Mouse (Mus musculus): ENCODE results near the gene Trabd2b.

Trabd2b gene

GRCm38 (mm10) chr4:114584686-114585085, 178.2 kb downstream of the Trabd2b start:
- DNase-seq (ENCODE audit: low read depth in 1 of 2, low spot score in 2 of 2), result no peak

GRCm38 (mm10) chr4:114593554-114594215, 187.2 kb downstream of the Trabd2b start:
- no peak for DNase-seq (ENCODE audit: low read depth in 1 of 2, low spot score in 2 of 2)

GRCm38 (mm10) chr4:114595188-114595701, 188.7 kb downstream of the Trabd2b start:
- DNase-seq (ENCODE audit: low read depth in 1 of 2, low spot score in 2 of 2), result no peak

GRCm38 (mm10) chr4:114599121-114599520, 192.6 kb downstream of the Trabd2b start:
- no peak for DNase-seq (ENCODE audit: low read depth in 1 of 2, low spot score in 2 of 2)

- no peak for DNase-seq (ENCODE audit: low read depth in 1 of 2, low spot score in 2 of 2)
Measured at GRCm38 (mm10) chr4:114601201-114602009, 194.9 kb downstream of the Trabd2b start.

- DNase-seq (ENCODE audit: low read depth in 1 of 2, low spot score in 2 of 2), result no peak
Measured at GRCm38 (mm10) chr4:114605670-114606069, 199.1 kb downstream of the Trabd2b start.

GRCm38 (mm10) chr4:114607873-114608272, 201.3 kb downstream of the Trabd2b start:
- no peak for DNase-seq (ENCODE audit: low read depth in 1 of 2, low spot score in 2 of 2)

GRCm38 (mm10) chr4:114609297-114609696, 202.8 kb downstream of the Trabd2b start:
- DNase-seq (ENCODE audit: low read depth in 1 of 2, low spot score in 2 of 2), result no peak

GRCm38 (mm10) chr4:114611166-114611929, 204.8 kb downstream of the Trabd2b start:
- DNase-seq (ENCODE audit: low read depth in 1 of 2, low spot score in 2 of 2), result no peak

- DNase-seq (ENCODE audit: low read depth in 1 of 2, low spot score in 2 of 2), result no peak
Measured at GRCm38 (mm10) chr4:114612032-114612431, 205.5 kb downstream of the Trabd2b start.

GRCm38 (mm10) chr4:114612827-114613226, 206.3 kb downstream of the Trabd2b start:
- no peak for DNase-seq (ENCODE audit: low read depth in 1 of 2, low spot score in 2 of 2)

GRCm38 (mm10) chr4:114614086-114614485, 207.6 kb downstream of the Trabd2b start:
- DNase-seq (ENCODE audit: low read depth in 1 of 2, low spot score in 2 of 2), result no peak

GRCm38 (mm10) chr4:114615765-114616164, 209.2 kb downstream of the Trabd2b start:
- DNase-seq (ENCODE audit: low read depth in 1 of 2, low spot score in 2 of 2), result no peak

GRCm38 (mm10) chr4:114622929-114623328, 216.4 kb downstream of the Trabd2b start:
- DNase-seq (ENCODE audit: low read depth in 1 of 2, low spot score in 2 of 2), result no peak

GRCm38 (mm10) chr4:114624114-114624910, 217.8 kb downstream of the Trabd2b start:
- DNase-seq (ENCODE audit: low read depth in 1 of 2, low spot score in 2 of 2), result no peak

- no peak for DNase-seq (ENCODE audit: low read depth in 1 of 2, low spot score in 2 of 2)
Measured at GRCm38 (mm10) chr4:114625357-114625756, 218.8 kb downstream of the Trabd2b start.

- no peak for DNase-seq (ENCODE audit: low read depth in 1 of 2, low spot score in 2 of 2)
Measured at GRCm38 (mm10) chr4:114625920-114626319, 219.4 kb downstream of the Trabd2b start.

- DNase-seq (ENCODE audit: low read depth in 1 of 2, low spot score in 2 of 2), result no peak
Measured at GRCm38 (mm10) chr4:114627674-114628293, 221.3 kb downstream of the Trabd2b start.

- no peak for DNase-seq (ENCODE audit: low read depth in 1 of 2, low spot score in 2 of 2)
Measured at GRCm38 (mm10) chr4:114635889-114636288, 229.4 kb downstream of the Trabd2b start.

- DNase-seq (ENCODE audit: low read depth in 1 of 2, low spot score in 2 of 2), result no peak
Measured at GRCm38 (mm10) chr4:114636324-114636723, 229.8 kb downstream of the Trabd2b start.
